Mouse (Mus musculus): ENCODE results near the gene Nr6a1. TPM values are rescaled to one million over a fixed set of nuclear protein-coding genes. Genes with fewer than 3 reads are reported as not detected.

Nr6a1 gene
- polyA plus RNA-seq, 1 experiment, result 4.2 TPM

- TF ChIP-seq POLR2A (IDR thresholded peaks at IDR 0.05; ENCODE audit: control insufficient read depth, extremely low read depth, insufficient read depth, low read length, poor library complexity) (no peak), CTCF (IDR thresholded peaks at IDR 0.05; ENCODE audit: borderline replicate concordance, control insufficient read depth, extremely low read depth, insufficient read depth, low read length, poor library complexity) (no peak)
- H3K27ac ChIP-seq (ENCODE audit: control insufficient read depth, insufficient read depth, low read length), result no peak overlapping the region
Measured at GRCm38 (mm10) chr2:38678947-38679346, 248.5 kb downstream of the Nr6a1 start.

GRCm38 (mm10) chr2:38675366-38675969, 252.0 kb downstream of the Nr6a1 start:
- WGBS, result 76% methylated on average over 9 of the region's 9 CpGs
- DNase-seq, result no peak
- Histone ChIP-seq H3K4me3 (ENCODE audit: control insufficient read depth, insufficient read depth, low read length) (no peak overlapping the region), H3K36me3 (ENCODE audit: control insufficient read depth, insufficient read depth, low read length) (no peaks in the 10 kb centered on the region), H3K27ac (ENCODE audit: control insufficient read depth, insufficient read depth, low read length) (no peak overlapping the region), H3K27me3 (ENCODE audit: control insufficient read depth, insufficient read depth, low read length) (no peaks in the 10 kb centered on the region), H3K4me1 (replicated peaks; ENCODE audit: control insufficient read depth, insufficient read depth, low read length) (no peaks in the 10 kb centered on the region)
- TF ChIP-seq CTCF (IDR thresholded peaks at IDR 0.05; ENCODE audit: borderline replicate concordance, control insufficient read depth, extremely low read depth, insufficient read depth, low read length, poor library complexity) (no peak), POLR2A (IDR thresholded peaks at IDR 0.05; ENCODE audit: control insufficient read depth, extremely low read depth, insufficient read depth, low read length, poor library complexity) (no peak)

More at GRCm38 (mm10) chr2:38678947-38679346, 248.5 kb downstream of the Nr6a1 start:
- Histone ChIP-seq H3K4me3 (ENCODE audit: control insufficient read depth, insufficient read depth, low read length) (no peak overlapping the region), H3K27me3 (ENCODE audit: control insufficient read depth, insufficient read depth, low read length) (no peaks in the 10 kb centered on the region), H3K4me1 (replicated peaks; ENCODE audit: control insufficient read depth, insufficient read depth, low read length) (no peaks in the 10 kb centered on the region), H3K36me3 (ENCODE audit: control insufficient read depth, insufficient read depth, low read length) (no peaks in the 10 kb centered on the region)
- DNase-seq, result no peak

Other genes with a start within 250 kb of the Nr6a1 start
- gene Nr5a1, start 213.1 kb downstream of the Nr6a1 start, polyA plus RNA-seq (2012; rRNA removed), result 0.09 and 0.22 TPM in 2 replicates
- gene Olfml2a, start 4.3 kb upstream of the Nr6a1 start, polyA plus RNA-seq (2012; rRNA removed), result 5.0 and 5.2 TPM in 2 replicates
- 1.3 and 1.6 TPM in 2 replicates for gene Wdr38, start 69.8 kb upstream of the Nr6a1 start, polyA plus RNA-seq (2012; rRNA removed)
- gene Arpc5l, start 77.7 kb upstream of the Nr6a1 start, polyA plus RNA-seq (2012; rRNA removed), result 52.9 and 53.2 TPM in 2 replicates
- 207 and 221 TPM in 2 replicates for gene Rpl35, start 77.9 kb upstream of the Nr6a1 start, polyA plus RNA-seq (2012; rRNA removed)
- gene Golga1, start 137.9 kb upstream of the Nr6a1 start, polyA plus RNA-seq (2012; rRNA removed), result 14.0 and 18.5 TPM in 2 replicates